Mouse (Mus musculus) C2C12 (cell line): ENCODE measurements around the gene Ube2r2. TPM values are rescaled to one million over a fixed set of nuclear protein-coding genes. Genes with fewer than 3 reads are reported as not detected.

Experiments used
- H3K27me3 ChIP-seq: one replicate; pipeline ENCODE4 v1.6.1; 2011; ENCODE audit not compliant: control insufficient read depth, insufficient read depth, insufficient read length
- H3K36me3 ChIP-seq: one replicate; pipeline ENCODE4 v1.6.1; 2011; ENCODE audit not compliant: control insufficient read depth, insufficient read depth
- H3K4me3 ChIP-seq: one replicate; pipeline ENCODE4 v1.5.1; 2011; ENCODE audit warnings: mild to moderate bottlenecking, control low read depth; ENCODE audit not compliant: poor library complexity, insufficient read depth, severe bottlenecking
- H3K79me2 ChIP-seq: one replicate; pipeline ENCODE4 v1.6.1; 2011; ENCODE audit not compliant: control insufficient read depth, insufficient read depth
- H3K79me3 ChIP-seq: one replicate; pipeline ENCODE4 v1.6.1; 2011; ENCODE audit warnings: low read depth, control low read depth
- H3ac ChIP-seq: one replicate; pipeline ENCODE3; 2011; ENCODE audit warnings: low read depth; ENCODE audit not compliant: control insufficient read depth, insufficient read length
- CEBPB ChIP-seq: IDR thresholded peaks from one replicate; pipeline ENCODE4 v1.6.1; 2011; ENCODE audit warnings: low read depth, mild to moderate bottlenecking, control low read depth, moderate library complexity
- CTCF ChIP-seq: IDR thresholded peaks from one replicate; pipeline ENCODE4 v1.5.1; 2011; ENCODE audit not compliant: control insufficient read depth, insufficient read depth, insufficient read length
- FOSL1 ChIP-seq: IDR thresholded peaks from one replicate; pipeline ENCODE4 v1.8.0; 2011; ENCODE audit warnings: mild to moderate bottlenecking, low read length; ENCODE audit not compliant: poor library complexity, insufficient read depth, severe bottlenecking
- MAX ChIP-seq: IDR thresholded peaks from one replicate; pipeline ENCODE4 v1.6.1; 2011; ENCODE audit warnings: mild to moderate bottlenecking, control low read depth
- MYOD1 ChIP-seq: IDR thresholded peaks from one replicate; pipeline ENCODE4 v1.6.1; 2011; ENCODE audit warnings: low read depth; ENCODE audit not compliant: control insufficient read depth, insufficient read length
- MYOG ChIP-seq: IDR thresholded peaks from one replicate; pipeline ENCODE4 v1.6.1; 2011; ENCODE audit not compliant: control insufficient read depth, insufficient read length; ENCODE audit errors: extremely low read depth
- USF1 ChIP-seq: IDR thresholded peaks from one replicate; pipeline ENCODE4 v1.6.1; 2011; ENCODE audit warnings: low read depth, mild to moderate bottlenecking, control low read depth, moderate library complexity
- polyA plus RNA-seq: library from polyadenylated mRNA; unstranded; fragments of >200 nt; fragmentation: generic; extraction: Trizol; gene quantifications from one replicate; pipeline ENCODE4 v1.2.1, GENCODE M21; 2012; ENCODE audit warnings: missing spikeins

Gene Ube2r2
- polyA plus RNA-seq, 1 experiment = 49.1 TPM

DNA sequence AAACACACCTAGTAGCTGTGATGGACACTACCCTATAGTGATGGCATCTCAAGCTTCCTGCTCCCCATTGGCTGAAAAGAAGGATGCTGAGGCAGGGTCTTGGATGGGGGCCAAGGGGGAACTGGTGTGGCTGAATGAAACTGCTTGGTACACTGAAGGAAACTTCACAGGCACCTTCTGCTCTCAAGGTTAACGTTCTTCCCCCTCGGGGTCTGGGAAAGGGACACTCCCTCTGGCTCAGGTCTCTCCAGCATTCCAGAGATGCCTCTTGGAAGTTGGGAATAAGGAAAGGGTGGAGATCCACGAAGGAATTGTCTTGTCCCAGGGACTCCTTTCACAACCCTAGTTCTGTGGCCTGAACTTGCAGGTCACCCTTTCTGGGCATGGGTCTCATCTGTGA, 44.2 kb upstream of the Ube2r2 start:
- Histone ChIP-seq H3K79me2 (no peaks in the 10 kb centered on the region), H3K4me3 (no peak overlapping the region), H3K36me3 (no peaks in the 10 kb centered on the region), H3ac (no peak overlapping the region), H3K79me3 (no peaks in the 10 kb centered on the region), H3K27me3 (peaks cover 3% of the 10 kb centered on the region)
- TF ChIP-seq MYOD1 = no peak

DNA sequence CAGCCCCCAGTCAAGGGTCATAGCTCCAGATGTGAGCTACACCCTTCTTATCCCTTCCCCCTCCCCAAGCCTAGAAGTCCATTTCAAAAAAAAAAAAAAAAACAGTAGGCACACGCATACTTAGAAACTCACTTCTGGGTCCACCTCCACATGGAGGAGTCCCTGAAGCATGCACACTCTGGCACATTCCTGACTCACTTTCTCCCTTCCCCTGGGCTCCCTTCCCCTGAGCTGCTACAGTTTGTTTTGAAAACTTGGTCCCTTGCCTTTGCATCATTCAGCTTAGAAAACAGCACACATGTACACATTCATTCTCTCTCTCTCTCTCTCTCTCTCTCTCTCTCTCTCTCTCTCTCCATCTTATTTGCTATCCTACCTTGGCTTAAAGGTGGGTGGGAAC, 42.6 kb upstream of the Ube2r2 start:
- TF ChIP-seq MAX = no peak
- no peak for TF ChIP-seq USF1
- TF ChIP-seq MYOG = no peak
- no peak for TF ChIP-seq FOSL1
- no peak for TF ChIP-seq MYOD1
- TF ChIP-seq CTCF = no peak
- H3K36me3 ChIP-seq = no peaks in the 10 kb centered on the region
- H3K79me3 ChIP-seq = no peaks in the 10 kb centered on the region
- no peaks in the 10 kb centered on the region for H3K79me2 ChIP-seq
- H3ac ChIP-seq = no peak overlapping the region
- H3K27me3 ChIP-seq = peaks cover 6% of the 10 kb centered on the region
- H3K4me3 ChIP-seq = no peak overlapping the region

DNA sequence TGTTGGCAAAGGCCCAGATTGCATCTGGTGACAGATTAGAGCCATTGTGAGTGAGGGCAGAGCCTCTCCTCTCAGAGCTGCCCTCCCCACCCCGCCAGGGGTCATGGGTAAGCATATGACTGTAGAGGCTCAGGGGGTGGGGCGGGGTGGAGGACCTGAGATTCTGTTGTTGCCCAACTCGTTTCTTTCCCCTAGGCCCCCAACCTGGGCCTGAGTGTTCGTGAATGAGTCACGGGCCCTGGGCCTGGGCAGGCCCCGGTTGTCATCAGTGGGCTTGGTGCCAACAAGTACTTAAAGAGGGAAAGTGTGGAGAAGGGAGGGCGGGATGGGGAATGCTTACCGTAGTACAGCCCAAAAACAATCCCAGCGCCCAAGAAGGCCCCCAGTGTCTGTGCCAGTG, 41.2 kb upstream of the Ube2r2 start:
- TF ChIP-seq MYOD1 = no peak
- no peak for TF ChIP-seq CEBPB
- no peak for TF ChIP-seq FOSL1
- TF ChIP-seq MYOG = no peak
- no peak for TF ChIP-seq MAX
- TF ChIP-seq USF1 = no peak
- TF ChIP-seq CTCF = no peak

DNA sequence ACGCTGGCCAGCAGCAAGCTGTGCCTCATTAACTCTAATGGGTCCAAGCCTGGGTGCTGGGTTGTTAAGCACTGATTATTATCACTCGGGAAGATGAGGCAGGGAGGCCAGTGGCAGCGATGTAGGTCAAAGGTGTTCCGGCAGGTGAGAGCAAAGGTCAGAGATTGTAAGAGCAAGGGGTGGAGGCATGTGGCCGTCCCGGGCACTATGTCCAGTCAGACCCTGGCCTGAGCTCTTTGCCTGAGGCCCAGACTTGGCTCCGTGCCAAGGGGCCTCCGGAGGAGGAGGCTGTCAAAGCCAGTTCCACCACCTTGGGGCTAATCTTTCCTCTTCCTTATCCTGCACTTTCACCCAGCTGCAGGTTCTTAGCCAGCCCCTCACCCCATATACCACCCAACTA, 39.4 kb upstream of the Ube2r2 start:
- Histone ChIP-seq H3K4me3 (no peak overlapping the region), H3K36me3 (no peaks in the 10 kb centered on the region), H3K79me3 (no peaks in the 10 kb centered on the region), H3K27me3 (peaks cover 6% of the 10 kb centered on the region), H3K79me2 (no peaks in the 10 kb centered on the region), H3ac (no peak overlapping the region)
- TF ChIP-seq MYOD1 (no peak), FOSL1 (no peak), USF1 (no peak), CTCF (no peak), CEBPB (no peak), MAX (no peak), MYOG (no peak)

More for the DNA sequence above, 41.2 kb upstream of the Ube2r2 start:
- Histone ChIP-seq H3ac (no peak overlapping the region), H3K36me3 (no peaks in the 10 kb centered on the region), H3K27me3 (peaks cover 6% of the 10 kb centered on the region), H3K79me3 (no peaks in the 10 kb centered on the region), H3K4me3 (no peak overlapping the region), H3K79me2 (no peaks in the 10 kb centered on the region)

DNA sequence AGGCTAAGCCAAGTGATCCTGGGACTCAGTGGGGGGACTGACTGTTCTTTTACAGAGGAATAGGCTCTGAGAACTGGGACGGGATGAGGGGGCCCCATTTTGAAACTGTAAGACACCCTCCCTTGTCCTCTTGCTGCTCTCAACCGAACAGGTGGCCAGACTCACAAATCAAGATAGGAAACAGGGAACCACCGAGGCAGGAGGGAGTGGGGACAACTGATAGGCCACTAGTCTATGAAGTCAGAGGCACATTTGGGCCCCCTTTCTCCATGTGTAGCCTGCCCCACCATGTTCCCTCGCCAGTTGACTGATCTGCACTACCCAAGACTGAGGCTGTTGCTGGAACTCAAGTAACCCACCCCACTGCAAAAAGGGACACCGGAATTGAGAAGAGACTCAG, 38.7 kb upstream of the Ube2r2 start:
- H3ac ChIP-seq = no peak overlapping the region
- no peaks in the 10 kb centered on the region for H3K36me3 ChIP-seq
- H3K79me3 ChIP-seq = no peaks in the 10 kb centered on the region
- peaks cover 5% of the 10 kb centered on the region for H3K27me3 ChIP-seq
- H3K79me2 ChIP-seq = no peaks in the 10 kb centered on the region
- no peak overlapping the region for H3K4me3 ChIP-seq
- no peak for TF ChIP-seq MYOD1
- no peak for TF ChIP-seq CTCF

DNA sequence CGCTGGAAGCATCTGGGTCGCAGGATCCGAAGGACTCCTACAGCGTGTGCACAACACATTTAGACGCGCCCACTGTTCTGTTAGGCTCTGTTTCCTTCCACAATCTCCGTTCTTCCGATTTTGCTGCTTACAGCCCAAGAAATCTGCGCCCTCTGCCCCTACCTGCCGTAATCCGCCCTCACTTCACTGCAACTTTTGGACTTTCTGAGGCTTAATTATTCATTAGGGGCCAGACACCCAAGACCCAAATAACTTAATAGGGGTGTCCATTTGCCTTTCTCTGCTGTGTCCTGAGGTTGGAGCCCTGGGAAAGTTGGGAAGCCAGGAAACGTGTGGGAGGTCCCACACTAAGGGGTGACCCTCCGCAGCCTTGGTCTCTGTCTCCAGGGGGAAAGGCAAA, 38.2 kb upstream of the Ube2r2 start:
- TF ChIP-seq MAX (no peak), CEBPB (no peak), FOSL1 (no peak), MYOG (no peak), USF1 (no peak), CTCF (no peak), MYOD1 (no peak)
- no peak overlapping the region for H3K4me3 ChIP-seq
- no peaks in the 10 kb centered on the region for H3K79me2 ChIP-seq
- no peaks in the 10 kb centered on the region for H3K36me3 ChIP-seq
- no peak overlapping the region for H3ac ChIP-seq
- H3K27me3 ChIP-seq = peaks cover 3% of the 10 kb centered on the region
- H3K79me3 ChIP-seq = no peaks in the 10 kb centered on the region
